Mouse (Mus musculus) kidney, embryonic 14.5 days (tissue): ENCODE results near the gene Cycs. TPM values are rescaled to one million over a fixed set of nuclear protein-coding genes. Genes with fewer than 3 reads are reported as not detected.

Experiments
- ATAC-seq: fragments of 200-750 bp; cut with Nextera tagmentation; 2 replicates; pipeline ENCODE4 v1.8.0; 2017; ENCODE audit warnings: moderate number of reproducible peaks, mild to moderate bottlenecking, moderate TSS enrichment, moderate library complexity; ENCODE audit not compliant: low FRiP score, low TSS enrichment
- H3K27ac ChIP-seq: fragments of 300-500 bp; sonication (generic); 2 replicates; pipeline ENCODE4 v1.5.1; 2014; ENCODE audit warnings: low read depth, mild to moderate bottlenecking, low read length, moderate library complexity, mixed read lengths
- H3K27me3 ChIP-seq: fragments of 300-500 bp; sonication (generic); 2 replicates; pipeline ENCODE4 v1.6.1; 2014; ENCODE audit warnings: mild to moderate bottlenecking, low read length; ENCODE audit not compliant: control insufficient read depth, insufficient read depth
- H3K36me3 ChIP-seq: fragments of 300-500 bp; sonication (generic); 2 replicates; pipeline ENCODE4 v1.6.1; 2014; ENCODE audit warnings: low read length, mixed read lengths; ENCODE audit not compliant: control insufficient read depth, insufficient read depth
- H3K4me1 ChIP-seq: fragments of 300-500 bp; sonication (generic); 2 replicates; pipeline ENCODE4 v1.6.1; 2014; ENCODE audit warnings: low read length, mixed read lengths; ENCODE audit not compliant: control insufficient read depth, insufficient read depth
- H3K4me2 ChIP-seq: fragments of 300-500 bp; sonication (generic); replicated peaks from 2 replicates; pipeline ENCODE4 v1.6.1; 2014; ENCODE audit warnings: low read depth, mild to moderate bottlenecking, low read length
- H3K4me3 ChIP-seq: fragments of 300-500 bp; sonication (generic); 2 replicates; pipeline ENCODE4 v1.5.1; 2014; ENCODE audit warnings: mild to moderate bottlenecking, low read length
- H3K9ac ChIP-seq: fragments of 300-500 bp; sonication (generic); 2 replicates; pipeline ENCODE4 v1.6.1; 2014; ENCODE audit warnings: low read depth, mild to moderate bottlenecking, low read length, moderate library complexity
- H3K9me3 ChIP-seq: fragments of 300-500 bp; sonication (generic); 2 replicates; pipeline ENCODE4 v1.6.1; 2016; ENCODE audit warnings: low read length; ENCODE audit not compliant: control insufficient read depth
- WGBS: fragments of 180-500 bp; shearing (Covaris S2); extraction: QIAGEN DNeasy Blood & Tissue Kit; methylation state at CpG from one replicate; pipeline ENCODE4 v1.1.7; 2014; 5-methylcytosine and 5-hydroxymethylcytosine counted together
- polyA plus RNA-seq: library from polyadenylated mRNA; unstranded; fragments of >200 nt; fragmentation: Nextera tagmentation; extraction: Ambion mirVana; gene quantifications from 2 replicates; pipeline ENCODE4 v1.2.1, GENCODE M21; 2014

Cycs gene
- polyA plus RNA-seq, 1 experiment from 2014 or later, result 79.5 TPM

- no peak for ATAC-seq
- no peaks in the 10 kb centered on the region for H3K9me3 ChIP-seq
- H3K36me3 ChIP-seq, result no peaks in the 10 kb centered on the region
- H3K9ac ChIP-seq, result no peak overlapping the region
- H3K4me2 ChIP-seq, result no peak overlapping the region
- no peak overlapping the region for H3K4me3 ChIP-seq
- WGBS, result 63% methylated on average over 2 of the region's 2 CpGs
- H3K4me1 ChIP-seq, result 0 out of 2 replicates have a peak, but pooled peaks cover 5% of the 10 kb centered on the region
- no peaks in the 10 kb centered on the region for H3K27me3 ChIP-seq
- H3K27ac ChIP-seq, result no peak overlapping the region
These were observed 21.1 kb upstream of the Cycs start for GRCm38 (mm10) chr6:50587412-50587811.

- no peak overlapping the region for H3K4me2 ChIP-seq
- no peak overlapping the region for H3K4me3 ChIP-seq
- H3K27me3 ChIP-seq, result no peaks in the 10 kb centered on the region
- H3K36me3 ChIP-seq, result no peaks in the 10 kb centered on the region
- no peaks in the 10 kb centered on the region for H3K9me3 ChIP-seq
- H3K4me1 ChIP-seq, result 0 out of 2 replicates have a peak, but pooled peaks cover 5% of the 10 kb centered on the region
- ATAC-seq, result no peak
- H3K27ac ChIP-seq, result no peak overlapping the region
- 22% methylated on average over 5 of the region's 5 CpGs for WGBS
- no peak overlapping the region for H3K9ac ChIP-seq
These were observed 20.0 kb upstream of the Cycs start for GRCm38 (mm10) chr6:50586316-50586715.

DNA sequence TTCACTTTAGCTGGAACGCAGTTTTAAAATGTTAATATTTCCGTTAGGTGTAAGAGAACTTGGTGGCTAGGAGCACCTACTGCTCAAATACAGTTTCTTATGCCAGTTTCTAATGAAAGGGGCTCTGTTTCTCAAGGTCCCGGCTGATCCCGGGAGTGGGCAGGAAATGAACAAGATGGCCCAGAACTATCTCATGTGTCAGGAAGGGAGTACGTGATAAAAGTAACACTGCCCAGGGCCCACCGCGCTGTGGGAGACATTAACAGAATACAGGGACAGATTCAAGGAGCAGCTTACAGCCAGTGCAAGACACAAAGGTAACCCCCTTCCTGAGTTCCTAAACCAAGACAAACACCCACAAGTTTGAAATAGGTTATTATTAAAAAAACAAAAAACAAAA, 19.4 kb upstream of the Cycs start:
- Histone ChIP-seq H3K4me1 (0 out of 2 replicates have a peak, but pooled peaks cover 5% of the 10 kb centered on the region), H3K27me3 (no peaks in the 10 kb centered on the region), H3K9me3 (no peaks in the 10 kb centered on the region), H3K4me3 (no peak overlapping the region), H3K36me3 (no peaks in the 10 kb centered on the region), H3K9ac (no peak overlapping the region), H3K4me2 (no peak overlapping the region), H3K27ac (no peak overlapping the region)
- 42% methylated on average over 7 of the region's 7 CpGs for WGBS
- ATAC-seq, result no peak

GRCm38 (mm10) chr6:50571661-50572060, 5.3 kb upstream of the Cycs start:
- no peaks in the 10 kb centered on the region for H3K27me3 ChIP-seq
- H3K36me3 ChIP-seq, result no peaks in the 10 kb centered on the region
- no peak for ATAC-seq
- H3K27ac ChIP-seq, result no peak overlapping the region
- H3K4me2 ChIP-seq, result no peak overlapping the region
- no peaks in the 10 kb centered on the region for H3K9me3 ChIP-seq
- H3K9ac ChIP-seq, result no peak overlapping the region
- peaks cover 3% of the 10 kb centered on the region; the same call in 1 of the 2 replicates for H3K4me1 ChIP-seq
- no peak overlapping the region for H3K4me3 ChIP-seq
- WGBS, result 92% methylated on average over 1 of the region's 1 CpGs

DNA sequence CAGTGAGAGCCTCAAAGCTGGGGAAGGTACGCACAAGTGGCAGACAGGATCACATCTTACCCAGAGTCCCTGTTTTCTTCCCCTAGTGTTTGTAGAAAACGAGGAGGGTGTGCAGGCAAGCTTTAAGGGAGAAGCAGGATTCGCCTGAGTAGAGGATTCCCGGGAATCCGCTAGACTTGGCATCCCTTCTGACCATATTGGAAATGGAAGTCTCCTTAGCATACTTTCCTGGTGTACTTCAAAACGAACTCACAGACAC, 588 bp upstream of the Cycs start:
- Histone ChIP-seq H3K4me3 (peak overlapping the region; percentile 93), H3K4me2 (peak overlapping the region; percentile 74), H3K27me3 (no peaks in the 10 kb centered on the region), H3K9ac (peak overlapping the region; percentile 83), H3K9me3 (no peaks in the 10 kb centered on the region), H3K36me3 (peaks cover 6% of the 10 kb centered on the region; the same call in 1 of the 2 replicates), H3K4me1 (peaks cover 3% of the 10 kb centered on the region; the same call in 1 of the 2 replicates), H3K27ac (peak overlapping the region; percentile 77)
- WGBS, result 13% methylated on average over 6 of the region's 6 CpGs
- ATAC-seq, result no peak

- no peaks in the 10 kb centered on the region for H3K9me3 ChIP-seq
- H3K27me3 ChIP-seq, result no peaks in the 10 kb centered on the region
- H3K36me3 ChIP-seq, result peaks cover 6% of the 10 kb centered on the region; the same call in 1 of the 2 replicates
- H3K4me3 ChIP-seq, result no peak overlapping the region
- no peak overlapping the region for H3K27ac ChIP-seq
- H3K4me1 ChIP-seq, result peaks cover 3% of the 10 kb centered on the region; the same call in 1 of the 2 replicates
- no peak overlapping the region for H3K4me2 ChIP-seq
- no peak for ATAC-seq
- no peak overlapping the region for H3K9ac ChIP-seq
- WGBS, result 99% methylated on average over 3 of the region's 3 CpGs
These were observed 2.7 kb downstream of the Cycs start for GRCm38 (mm10) chr6:50563651-50564050.

GRCm38 (mm10) chr6:50562421-50562820, 3.9 kb downstream of the Cycs start:
- H3K4me2 ChIP-seq, result no peak overlapping the region
- no peak overlapping the region for H3K27ac ChIP-seq
- WGBS, result 91% methylated on average over 4 of the region's 4 CpGs
- no peak overlapping the region for H3K4me3 ChIP-seq
- H3K9ac ChIP-seq, result no peak overlapping the region
- no peaks in the 10 kb centered on the region for H3K9me3 ChIP-seq
- no peaks in the 10 kb centered on the region for H3K27me3 ChIP-seq
- ATAC-seq, result no peak
- peaks cover 3% of the 10 kb centered on the region; the same call in 1 of the 2 replicates for H3K4me1 ChIP-seq
- H3K36me3 ChIP-seq, result peaks cover 6% of the 10 kb centered on the region; the same call in 1 of the 2 replicates

DNA sequence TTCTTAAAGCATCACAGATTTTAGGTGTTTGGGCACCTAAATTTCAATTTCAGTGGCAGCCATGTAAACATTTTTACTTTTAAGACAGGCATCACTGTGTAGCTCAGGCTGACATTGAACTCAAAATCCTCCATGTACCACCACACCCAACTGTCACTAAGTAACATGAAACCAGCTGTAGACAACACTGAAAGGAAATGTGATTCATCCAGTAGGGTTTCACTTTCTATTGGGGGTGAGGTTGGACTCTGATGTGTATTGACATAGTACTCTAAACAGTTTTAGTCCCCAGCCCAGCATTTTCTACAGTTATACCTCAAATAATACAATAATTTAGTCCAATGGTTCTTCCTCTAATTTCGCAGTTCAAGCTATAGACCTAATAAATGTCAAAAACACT, 5.6 kb downstream of the Cycs start:
- Histone ChIP-seq H3K4me3 (no peak overlapping the region), H3K4me1 (no peaks in the 10 kb centered on the region), H3K9ac (no peak overlapping the region), H3K36me3 (peaks cover 6% of the 10 kb centered on the region; the same call in 1 of the 2 replicates), H3K27ac (no peak overlapping the region), H3K27me3 (no peaks in the 10 kb centered on the region), H3K4me2 (no peak overlapping the region), H3K9me3 (no peaks in the 10 kb centered on the region)
- WGBS, result 89% methylated on average over 1 of the region's 1 CpGs
- no peak for ATAC-seq

- no peaks in the 10 kb centered on the region for H3K9me3 ChIP-seq
- 86% methylated on average over 4 of the region's 4 CpGs for WGBS
- peaks cover 3% of the 10 kb centered on the region; the same call in 1 of the 2 replicates for H3K36me3 ChIP-seq
- no peak for ATAC-seq
- H3K4me3 ChIP-seq, result no peak overlapping the region
- no peak overlapping the region for H3K4me2 ChIP-seq
- no peak overlapping the region for H3K27ac ChIP-seq
- H3K4me1 ChIP-seq, result no peaks in the 10 kb centered on the region
- no peak overlapping the region for H3K9ac ChIP-seq
- H3K27me3 ChIP-seq, result no peaks in the 10 kb centered on the region
These were observed 7.5 kb downstream of the Cycs start for GRCm38 (mm10) chr6:50558877-50559276.
